Mouse (Mus musculus): ENCODE data around the gene S1pr3.

The S1pr3 gene

DNA sequence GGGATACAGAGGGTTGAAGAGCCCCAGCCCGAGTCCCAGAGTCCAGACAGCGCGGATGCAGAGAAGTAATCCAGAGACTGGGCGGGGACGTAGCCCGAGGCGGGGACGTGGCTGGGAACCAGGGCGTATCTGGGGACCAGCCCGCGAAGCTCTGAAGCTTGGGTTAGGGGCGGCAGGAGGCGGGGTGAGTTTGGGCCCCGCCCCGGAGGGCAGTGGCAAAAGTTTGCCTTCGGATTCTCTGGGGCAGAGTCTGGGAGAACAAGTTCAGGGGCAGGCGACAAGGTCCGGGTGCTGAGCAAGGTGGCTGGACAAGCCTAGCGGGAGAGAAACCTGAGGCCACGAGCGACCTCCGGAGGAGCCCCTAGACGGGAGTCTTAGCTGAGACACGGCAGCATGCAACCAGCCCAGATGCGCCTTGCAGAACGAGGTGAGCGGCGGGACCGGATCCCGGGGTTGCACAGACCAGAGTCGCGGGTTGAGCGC is at the start of gene S1pr3:
TSS of gene S1pr3 (plus strand) at position 121 of the 483 bp plus-strand sequence.
- no peak for DNase-seq (ENCODE audit: low spot score in 2 of 2)

DNA sequence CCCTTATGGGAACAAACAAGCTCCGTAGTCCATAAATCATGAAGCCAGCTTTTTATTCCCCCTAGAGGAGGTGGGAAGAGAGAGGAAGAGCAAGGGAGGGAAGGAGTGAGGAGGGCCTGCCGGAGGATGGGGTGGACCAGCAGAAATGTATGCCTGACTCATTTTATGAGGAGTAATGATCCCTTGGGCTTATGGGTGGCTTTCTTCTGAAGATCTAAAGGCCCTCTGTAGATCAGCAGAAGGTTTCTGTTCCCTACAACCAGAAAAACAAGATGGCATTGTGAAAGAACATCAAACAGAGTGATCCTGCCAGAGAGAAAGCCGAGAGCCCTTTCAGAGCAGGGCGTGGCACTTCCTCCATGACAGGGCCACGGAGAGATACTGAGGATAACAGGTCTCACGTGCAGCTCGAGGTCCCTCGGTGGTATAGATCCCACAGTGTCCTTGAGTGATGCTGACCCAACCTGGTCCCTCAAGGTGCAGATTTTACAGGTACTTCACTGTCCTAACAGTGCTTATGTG is 47.9 kb upstream of the S1pr3 start:
- no peak for DNase-seq (ENCODE audit: low spot score in 2 of 2)

DNA sequence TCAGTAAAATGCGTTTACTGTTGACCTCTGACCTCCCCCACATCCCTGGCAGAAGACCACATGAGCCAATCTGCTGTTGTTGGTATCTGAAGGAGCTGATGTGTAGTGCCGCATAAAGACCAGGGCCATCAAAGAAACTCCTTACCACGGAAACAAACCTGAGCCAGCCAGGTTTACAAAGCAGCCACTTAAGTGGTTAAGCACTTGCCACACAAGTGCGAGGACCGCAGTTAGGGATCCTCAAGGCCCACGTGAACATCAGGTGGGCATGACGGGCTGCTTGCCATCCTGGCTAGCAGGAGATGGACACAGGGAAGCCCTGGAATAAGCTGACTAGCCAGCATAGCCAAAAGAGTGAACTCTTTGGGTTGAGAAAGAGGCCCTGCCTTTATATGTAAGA is 45.0 kb upstream of the S1pr3 start:
- no peak for DNase-seq (ENCODE audit: low spot score in 2 of 2)

DNA sequence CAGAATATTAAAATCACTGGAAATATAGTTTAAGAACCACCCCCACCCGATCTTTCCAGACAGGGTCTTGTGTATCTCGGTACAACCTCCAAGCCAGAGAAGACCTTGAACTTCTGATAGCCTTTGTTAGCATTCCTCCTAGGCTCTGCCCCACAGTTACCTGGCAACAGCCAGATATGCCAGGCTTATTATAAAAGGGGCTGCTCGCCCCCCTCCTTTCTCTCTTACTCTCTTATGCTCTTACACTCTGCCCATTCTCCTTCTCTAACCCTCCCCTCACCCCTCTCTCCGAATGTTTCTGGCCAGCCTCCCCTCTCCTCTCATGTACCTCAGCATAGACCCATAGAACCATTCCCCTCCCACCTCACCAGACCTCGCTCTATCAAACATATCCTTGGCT is 44.5 kb upstream of the S1pr3 start:
- no peak for DNase-seq (ENCODE audit: low spot score in 2 of 2)

DNA sequence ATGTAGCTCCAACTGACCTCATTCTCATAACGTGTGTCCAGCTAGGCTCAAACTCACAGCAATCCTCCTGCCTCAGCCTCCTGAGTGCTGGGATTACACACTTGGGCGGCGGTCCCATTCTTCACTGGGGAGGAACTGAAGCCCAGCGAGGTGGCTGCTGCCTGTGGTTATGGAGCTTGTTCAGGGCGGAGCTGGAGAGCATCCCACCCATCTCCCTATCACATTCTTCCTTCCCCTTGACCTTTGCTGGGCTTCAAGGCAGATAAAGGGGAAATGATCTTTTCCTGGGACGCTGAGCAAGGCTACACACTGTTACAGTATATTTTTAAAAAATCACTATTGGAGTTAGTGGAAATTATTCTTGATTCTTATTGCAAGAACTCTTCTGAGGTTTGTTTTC is 43.2 kb upstream of the S1pr3 start:
- DNase-seq (ENCODE audit: low spot score in 2 of 2): no peak

DNA sequence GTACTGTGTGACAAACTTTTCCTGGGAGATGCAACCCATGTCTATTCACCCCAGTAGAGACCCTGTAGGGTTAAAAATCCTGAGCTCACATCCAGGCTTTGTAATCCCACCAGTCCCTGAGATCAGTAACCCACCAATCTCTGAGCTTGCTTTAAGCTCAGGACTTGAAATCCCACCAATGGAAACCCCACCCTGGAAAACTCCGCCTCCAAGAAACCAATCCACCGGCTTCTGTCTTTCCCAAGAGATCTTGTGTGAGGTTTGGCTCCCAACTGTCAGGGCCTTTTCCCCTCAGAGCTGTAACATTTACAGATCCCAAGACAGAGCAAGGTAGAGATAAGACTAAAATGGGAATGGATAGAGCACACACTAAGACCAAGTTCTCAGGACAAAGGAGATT is 40.1 kb upstream of the S1pr3 start:
- DNase-seq (ENCODE audit: low spot score in 2 of 2): no peak

DNA sequence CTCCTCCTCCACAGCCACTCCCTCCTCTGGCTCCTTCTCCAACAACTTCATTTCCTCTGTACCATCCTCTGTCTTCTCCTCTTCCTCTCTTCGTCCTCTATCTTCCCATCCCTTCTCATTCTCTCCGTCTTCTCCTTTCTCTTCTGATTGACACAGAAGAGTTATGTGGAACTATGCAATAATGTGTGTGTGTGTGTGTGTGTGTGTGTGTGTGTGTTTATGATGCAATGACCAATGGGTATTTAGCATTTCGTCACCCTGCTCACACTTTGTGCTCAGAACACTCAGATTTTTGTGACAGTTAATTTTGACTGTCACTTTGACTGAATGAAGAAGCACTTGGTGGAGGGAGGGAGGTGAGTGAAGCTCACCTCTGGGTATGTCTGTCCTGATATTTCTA is 39.1 kb upstream of the S1pr3 start:
- no peak for DNase-seq (ENCODE audit: low spot score in 2 of 2)

DNA sequence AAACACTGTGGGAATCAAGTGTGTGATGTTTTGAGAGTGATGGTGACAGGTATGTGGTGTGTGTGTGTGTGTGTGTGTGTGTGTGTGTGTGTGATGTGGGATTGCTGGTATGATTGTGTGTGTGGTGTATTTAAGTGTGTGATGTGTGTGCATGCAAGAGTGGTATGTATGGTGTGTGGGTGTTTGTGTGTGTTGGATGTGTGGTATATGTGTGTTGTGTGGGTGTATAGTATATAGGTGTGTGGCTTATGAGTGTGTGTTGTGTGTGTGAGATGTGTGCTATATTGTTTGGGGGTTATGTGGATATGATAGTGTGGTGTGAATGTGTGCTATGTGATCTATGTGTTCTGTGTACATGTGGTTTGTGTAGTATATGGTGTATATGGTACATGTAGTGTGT is 35.4 kb upstream of the S1pr3 start:
- no peak for DNase-seq (ENCODE audit: low spot score in 2 of 2)

DNA sequence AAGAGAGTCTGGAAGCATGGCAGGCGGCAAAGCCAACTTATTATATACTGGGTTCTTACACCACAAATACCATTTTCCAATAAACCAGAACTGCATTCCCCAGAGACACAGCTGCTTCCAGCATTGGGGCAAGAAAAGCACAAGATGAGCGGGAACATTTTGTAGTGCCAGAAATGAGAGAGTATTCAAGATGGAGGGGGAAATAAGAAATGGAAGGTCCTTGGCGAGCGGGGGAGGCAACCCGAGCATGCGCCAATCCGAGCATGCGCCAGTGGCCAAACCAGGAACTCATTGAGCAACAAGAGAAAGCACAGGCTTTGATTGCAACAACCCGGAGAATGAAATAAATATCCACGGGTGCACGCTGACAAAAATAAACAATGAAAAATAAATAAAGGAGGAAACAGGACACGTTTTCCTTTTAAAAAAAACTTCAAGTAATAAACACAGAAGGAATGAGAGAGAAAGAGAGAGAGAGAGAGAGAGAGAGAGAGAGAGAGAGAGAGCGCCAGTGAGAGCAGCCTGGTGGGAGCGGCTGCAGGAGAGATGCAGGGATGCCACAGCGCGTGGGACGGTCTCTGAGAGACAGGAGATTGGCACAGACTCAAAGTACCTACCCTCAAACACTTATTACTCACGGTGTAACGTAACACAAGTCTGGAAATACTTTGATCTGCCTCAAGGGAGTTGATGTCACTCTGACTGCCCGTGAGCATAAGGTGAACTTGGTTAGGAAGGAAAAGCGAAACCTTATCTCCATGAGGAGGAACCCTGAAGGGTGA is 34.2 kb upstream of the S1pr3 start:
- peak; percentile 39 to 41 for DNase-seq (ENCODE audit: low spot score in 2 of 2)

DNA sequence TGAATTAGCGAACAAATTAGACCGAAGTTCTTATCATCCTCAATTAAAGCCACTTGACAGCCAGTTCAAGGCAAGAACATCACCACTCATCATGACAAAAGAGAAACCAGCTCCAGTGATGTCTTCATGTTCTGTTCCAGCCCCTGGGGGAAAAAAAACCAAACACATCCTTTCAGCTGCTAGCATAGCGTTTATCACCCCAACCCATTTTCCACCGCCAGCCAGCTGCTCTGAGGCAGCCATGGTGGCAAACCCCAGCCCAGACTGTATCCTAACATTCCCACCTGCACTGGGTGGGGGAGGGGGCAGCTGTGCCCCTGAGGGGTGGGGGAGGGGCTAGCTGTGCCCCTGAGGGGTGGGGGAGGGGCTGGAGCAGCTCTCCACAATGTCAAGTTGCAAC is 30.3 kb upstream of the S1pr3 start:
- no peak for DNase-seq (ENCODE audit: low spot score in 2 of 2)

DNA sequence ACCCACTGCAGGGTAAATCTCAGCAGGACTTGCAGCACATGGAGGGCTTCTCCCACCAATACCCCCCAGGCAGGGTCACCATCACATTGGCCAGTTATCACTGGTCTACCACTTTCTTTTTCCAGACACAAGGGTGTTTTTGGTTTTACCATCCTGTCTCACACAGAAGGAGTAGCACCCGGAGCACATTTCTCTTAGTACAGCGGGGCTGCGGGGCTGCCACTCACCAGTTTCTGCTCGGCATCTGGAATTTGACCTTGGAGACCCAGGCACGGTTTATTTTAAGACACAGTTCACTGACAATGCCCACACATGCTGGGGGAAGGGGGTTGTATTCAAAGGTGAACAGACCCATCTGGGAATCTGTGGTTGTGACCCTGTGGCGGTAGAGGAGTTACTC is 28.8 kb upstream of the S1pr3 start:
- DNase-seq (ENCODE audit: low spot score in 2 of 2): no peak

DNA sequence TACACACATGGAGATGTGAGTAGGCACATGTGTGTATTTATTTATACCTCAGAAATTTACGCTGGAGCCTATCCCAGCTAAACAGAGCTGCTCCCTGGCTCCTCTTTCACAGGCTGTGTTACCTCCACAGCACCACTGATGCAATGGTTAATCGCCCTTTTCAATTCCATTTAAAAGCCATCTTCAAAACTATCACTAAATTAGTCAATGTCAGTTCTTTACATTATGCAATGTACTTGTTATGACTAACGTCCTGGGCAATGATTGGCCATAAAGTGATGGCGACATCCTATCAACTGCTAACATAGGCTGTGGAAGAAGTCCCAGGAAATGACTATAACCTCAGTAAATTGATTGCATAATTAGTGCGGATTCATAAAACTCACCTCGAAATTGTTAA is 26.9 kb upstream of the S1pr3 start:
- DNase-seq (ENCODE audit: low spot score in 2 of 2): no peak

DNA sequence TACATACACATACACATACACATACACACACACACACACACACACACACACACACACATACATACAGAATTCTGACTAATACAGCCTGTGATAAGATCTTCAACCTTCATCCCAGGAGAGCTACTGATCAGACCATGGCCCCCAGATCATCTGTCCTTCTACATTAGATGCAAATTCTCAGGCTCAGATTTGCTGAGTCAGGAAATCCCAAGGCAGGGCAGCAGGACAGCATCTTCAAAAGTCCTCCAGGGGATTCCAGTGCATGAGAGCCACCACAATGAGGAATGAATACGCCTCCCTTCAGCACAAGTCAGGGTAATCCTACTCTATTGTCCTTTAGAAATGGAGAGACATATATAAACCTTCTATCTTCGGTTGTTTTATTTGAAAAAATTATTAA is 23.5 kb upstream of the S1pr3 start:
- no peak for DNase-seq (ENCODE audit: low spot score in 2 of 2)

DNA sequence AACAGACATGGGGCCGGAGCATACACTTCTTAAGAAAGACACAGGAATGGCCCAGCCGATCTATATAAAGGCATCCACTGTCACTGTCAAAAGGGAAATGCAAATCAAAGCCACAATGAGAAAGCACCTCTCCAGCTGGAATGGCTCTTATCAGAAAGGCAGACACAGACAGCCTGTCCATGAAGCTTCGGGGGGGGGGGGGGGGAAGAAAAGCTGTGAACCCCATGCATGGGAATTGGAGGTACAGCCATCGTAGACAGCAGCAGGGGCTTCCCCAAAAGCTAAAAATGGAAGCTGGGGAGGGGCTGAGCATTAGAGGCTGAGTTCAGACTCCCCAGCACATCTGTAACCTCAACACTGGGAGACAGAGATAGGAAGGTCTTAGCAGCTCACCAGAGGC is 20.5 kb upstream of the S1pr3 start:
- DNase-seq (ENCODE audit: low spot score in 2 of 2): no peak

DNA sequence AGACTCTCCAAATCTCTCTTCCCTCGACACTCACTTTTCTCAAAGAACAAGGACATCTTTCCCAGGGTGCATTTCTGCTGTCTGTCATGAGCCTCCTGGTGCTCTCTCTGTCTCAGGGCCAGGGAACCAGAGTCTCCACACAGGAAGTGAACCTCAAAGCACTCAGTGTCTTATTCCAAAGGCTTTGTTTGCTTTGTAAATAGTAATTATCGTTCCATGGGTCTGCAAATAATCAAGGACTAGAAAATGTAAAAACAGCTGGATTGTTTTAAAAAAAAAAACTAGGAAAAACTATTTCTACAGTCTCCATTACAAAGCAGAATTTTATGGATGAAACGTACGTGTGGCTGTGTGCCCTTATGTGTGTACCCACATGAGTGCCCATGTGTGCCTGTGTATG is 18.0 kb upstream of the S1pr3 start:
- no peak for DNase-seq (ENCODE audit: low spot score in 2 of 2)

DNA sequence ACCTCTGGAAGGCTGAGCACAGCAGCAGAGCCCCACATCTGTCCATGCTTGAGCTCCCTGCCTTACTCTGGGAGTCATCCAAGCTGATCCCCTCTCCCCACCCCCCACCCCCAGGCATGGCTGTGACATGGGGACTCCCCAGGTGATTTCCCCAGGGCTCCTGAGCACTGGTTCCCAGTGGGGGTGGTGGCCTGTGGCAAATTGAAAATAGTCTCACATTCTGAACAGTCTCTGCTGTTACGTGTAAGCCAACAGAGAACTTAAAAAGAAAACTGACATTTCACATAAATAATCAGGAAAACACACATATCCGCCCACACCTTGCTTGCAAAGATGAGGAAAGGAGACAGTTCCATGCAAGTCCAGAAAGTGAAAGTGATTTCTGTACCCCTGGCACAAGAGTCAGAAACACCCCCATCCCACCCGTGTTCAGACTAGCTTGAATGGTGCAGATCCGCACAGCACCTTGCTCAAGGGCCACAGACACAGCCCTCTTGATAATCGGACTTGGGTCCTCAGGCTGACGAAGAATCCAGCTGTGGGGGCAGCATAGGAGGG is 17.0 kb upstream of the S1pr3 start:
- DNase-seq (ENCODE audit: low spot score in 2 of 2): no peak

DNA sequence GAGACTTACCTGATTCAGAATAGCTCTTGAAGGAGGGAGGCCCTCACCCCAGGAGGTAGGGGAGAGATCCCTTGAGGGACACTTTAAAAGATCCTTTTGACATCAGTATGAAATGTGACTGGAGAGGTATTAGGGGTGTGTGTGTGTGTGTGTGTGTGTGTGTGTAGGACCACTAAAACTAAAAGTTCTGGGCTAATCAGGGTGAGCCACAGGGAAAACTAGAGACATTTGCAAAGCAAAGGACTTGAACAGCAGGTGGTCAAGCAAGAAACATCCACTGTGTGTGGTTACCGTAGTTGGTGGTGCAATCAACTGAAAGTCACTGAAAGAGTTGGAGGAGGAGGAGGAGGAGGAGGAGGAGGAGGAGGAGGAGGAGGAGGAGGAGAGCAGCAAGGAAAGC is 16.2 kb upstream of the S1pr3 start:
- no peak for DNase-seq (ENCODE audit: low spot score in 2 of 2)

DNA sequence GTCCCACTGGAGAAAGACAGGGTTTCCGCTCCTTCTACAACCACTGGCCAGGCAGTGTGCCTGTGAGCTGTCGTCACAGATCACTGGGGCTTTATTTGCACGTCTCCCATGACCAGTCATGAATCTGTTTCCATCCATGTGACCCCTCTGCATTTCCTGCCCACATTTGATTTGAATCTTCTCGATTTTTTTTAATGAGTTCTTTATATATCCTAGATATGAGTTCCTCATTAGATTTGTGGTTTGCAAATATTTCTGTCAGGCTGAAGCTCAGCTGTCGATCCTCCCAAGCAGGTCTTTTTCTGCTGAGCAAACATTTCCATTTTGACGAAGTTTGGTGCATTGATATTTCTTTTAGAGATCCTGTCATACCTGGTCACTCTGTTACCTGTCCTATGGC is 10.6 kb upstream of the S1pr3 start:
- no peak for DNase-seq (ENCODE audit: low spot score in 2 of 2)

DNA sequence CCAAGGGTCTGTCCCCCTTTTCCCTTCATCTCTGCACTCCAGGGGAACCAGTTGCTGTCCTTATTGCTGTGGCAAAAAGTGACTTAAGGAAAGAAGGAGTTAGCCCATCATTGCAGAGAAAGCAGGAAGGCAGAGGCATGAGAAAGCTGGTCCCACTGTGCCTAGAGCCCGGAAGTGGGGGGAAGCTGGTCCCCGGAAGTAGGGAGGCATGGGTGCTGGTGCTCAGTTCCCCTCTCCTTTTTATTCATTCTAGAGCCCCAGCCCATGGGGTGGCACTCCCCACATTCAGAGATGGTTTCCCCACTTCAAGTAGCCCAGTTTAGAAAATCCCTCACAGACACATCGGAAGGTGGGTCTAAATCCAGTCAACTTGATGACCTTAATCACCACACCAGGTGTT is 8.9 kb upstream of the S1pr3 start:
- DNase-seq (ENCODE audit: low spot score in 2 of 2): no peak

DNA sequence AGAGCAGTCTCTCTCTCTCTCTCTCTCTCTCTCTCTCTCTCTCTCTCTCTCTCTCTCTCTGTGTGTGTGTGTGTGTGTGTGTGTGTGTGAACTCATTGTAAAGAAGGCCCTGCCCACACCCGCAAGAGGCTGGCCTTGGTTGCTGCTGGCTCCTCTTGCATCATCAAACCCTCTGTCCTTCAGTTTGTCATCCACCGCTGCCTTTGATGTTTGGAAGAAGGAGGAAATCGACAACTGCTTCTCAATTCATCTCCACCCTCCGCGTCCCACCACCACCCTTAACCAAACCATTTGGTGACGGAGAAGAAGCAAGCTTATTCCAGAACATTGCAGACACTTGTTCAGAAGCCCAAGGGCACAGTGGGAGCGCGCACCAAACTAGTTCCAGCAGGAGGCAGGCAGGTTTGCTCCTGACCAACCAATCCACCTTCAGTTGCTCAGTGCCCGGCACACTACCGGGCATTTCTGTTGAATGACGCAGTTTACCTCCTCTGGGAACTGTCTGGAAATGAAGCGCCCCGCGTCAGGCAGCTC is 8.2 kb upstream of the S1pr3 start:
- no peak for DNase-seq (ENCODE audit: low spot score in 2 of 2)

DNA sequence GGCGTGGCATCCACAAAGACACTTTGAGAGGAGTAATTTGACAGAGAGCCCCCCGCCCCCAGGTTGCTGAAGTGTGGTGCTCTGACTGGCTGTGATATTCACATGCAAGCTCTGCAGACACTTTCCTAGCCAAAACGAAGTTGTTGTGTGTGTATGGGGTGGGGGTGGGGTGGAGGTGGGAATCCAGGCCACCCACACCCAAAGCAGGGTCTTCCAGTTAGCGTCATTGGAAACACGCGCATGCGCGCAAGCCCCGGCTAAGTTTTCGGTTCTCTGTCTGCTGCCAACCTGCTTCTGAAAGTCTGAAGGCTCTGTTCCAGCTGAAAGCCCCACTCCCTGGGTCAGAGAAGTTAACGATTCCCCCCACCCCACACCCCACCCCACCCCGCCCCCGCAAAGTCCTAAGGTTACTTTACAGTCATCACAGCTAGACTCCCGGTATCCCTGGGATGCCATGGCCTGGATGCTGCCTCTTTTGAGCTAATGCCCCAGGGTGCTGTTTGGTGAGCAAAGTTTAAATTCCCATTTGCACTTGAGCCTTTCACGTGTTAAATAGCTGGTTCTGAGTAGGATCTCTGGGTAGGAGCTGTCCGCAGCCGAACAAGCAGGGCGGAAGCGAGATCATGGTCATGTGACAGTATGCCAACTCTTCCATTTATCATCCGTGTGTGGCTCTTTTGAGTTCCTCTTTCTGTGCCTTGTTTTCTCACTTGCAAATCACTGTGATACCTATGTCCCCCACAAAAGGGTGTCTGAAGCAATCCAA is 7.5 kb upstream of the S1pr3 start:
- DNase-seq (ENCODE audit: low spot score in 2 of 2): no peak

DNA sequence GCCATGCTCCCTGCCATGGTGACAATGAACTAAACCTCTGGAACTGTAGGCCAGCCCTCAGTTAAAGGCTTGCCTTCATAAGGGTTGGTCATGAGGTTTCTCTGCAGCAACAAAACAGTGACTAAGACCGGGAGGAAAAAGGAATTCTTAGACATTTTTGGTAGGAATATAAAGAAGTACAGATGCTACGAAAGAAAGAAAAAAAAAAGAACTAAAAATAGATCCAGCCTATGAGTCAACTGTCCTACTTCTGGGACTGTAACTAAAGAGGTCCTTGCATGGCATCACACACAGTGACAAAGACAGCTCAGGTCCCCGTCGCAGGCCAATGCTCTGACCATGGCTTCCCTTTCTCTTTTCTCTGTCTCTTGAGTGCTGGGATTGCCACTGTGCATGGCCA is 3.9 kb upstream of the S1pr3 start:
- DNase-seq (ENCODE audit: low spot score in 2 of 2): no peak

Data from right cerebral cortex, adult 2 months (tissue).